Mouse (Mus musculus) spleen, postnatal 36 days (tissue): ENCODE results near the gene Tmem236.
"Not testable (repeated sequence)": the region's sequence is repeated elsewhere in the genome, so short reads cannot be mapped to it uniquely, and the experiment has no call there.

ENCODE experiments used
- DNase-seq, 2 experiments: peaks; one replicate each; pipeline ENCODE4 v3.0.0; 2022; ENCODE audit warnings: low spot score in 2 of 2, mixed read lengths in 1 of 2

Tmem236 gene

GRCm38 (mm10) chr2:14191601-14192000, 17.3 kb downstream of the Tmem236 start:
- no peak for DNase-seq

- peak; percentile 4 to 16 for DNase-seq
Observed at GRCm38 (mm10) chr2:14192046-14192445, 17.7 kb downstream of the Tmem236 start.

DNA sequence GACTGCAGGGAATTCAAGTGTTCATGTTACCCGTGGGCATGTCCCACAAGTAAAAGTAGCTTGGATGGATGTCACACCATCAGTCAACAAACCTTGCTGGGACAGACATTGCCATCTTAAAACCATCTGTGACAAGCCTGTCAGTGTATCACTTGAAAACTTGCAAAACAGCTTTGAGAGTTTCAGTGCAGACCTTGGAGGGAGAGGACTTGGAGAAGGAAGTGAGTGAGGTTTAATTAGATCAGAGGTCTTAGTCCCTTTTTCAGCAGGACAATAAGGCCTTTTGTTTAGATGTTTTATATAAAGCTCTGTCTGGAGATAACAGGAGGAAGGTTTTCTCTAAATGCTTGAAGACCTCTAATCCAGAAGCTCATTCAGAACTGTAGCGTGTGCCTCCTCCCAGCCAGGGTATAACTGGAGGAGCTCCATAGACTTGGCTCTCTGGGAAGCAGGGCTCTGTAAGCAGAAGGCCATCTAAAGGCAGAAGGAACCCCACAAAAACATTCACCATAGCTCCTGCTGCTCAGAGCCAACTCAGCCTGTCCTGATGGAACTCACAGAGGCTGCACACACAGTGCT, 24.1 kb downstream of the Tmem236 start:
- DNase-seq = not testable (repeated sequence)

- no peak for DNase-seq
Observed at GRCm38 (mm10) chr2:14199621-14200020, 25.3 kb downstream of the Tmem236 start.

GRCm38 (mm10) chr2:14200879-14201445, 26.6 kb downstream of the Tmem236 start:
- DNase-seq = not testable (repeated sequence)

DNA sequence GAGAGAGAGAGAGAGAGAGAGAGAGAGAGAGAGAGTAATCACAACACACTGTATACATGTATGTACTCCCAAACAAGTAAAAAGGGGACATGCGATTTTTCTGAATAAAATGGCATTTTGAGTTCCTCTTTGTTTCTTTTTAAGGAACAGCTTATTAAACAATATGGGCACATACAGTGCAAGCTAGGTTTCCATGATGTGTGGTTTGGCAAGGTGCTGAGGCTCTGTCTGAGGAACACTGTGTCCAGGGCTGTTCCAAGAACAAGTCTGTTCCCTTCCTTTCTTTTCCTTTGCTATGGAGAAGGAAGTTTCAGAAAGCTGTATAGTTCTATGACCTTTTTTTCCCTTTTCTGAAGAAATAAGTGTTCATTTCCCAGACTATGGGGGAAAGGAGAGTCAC, 30.0 kb downstream of the Tmem236 start:
- DNase-seq = no peak

DNA sequence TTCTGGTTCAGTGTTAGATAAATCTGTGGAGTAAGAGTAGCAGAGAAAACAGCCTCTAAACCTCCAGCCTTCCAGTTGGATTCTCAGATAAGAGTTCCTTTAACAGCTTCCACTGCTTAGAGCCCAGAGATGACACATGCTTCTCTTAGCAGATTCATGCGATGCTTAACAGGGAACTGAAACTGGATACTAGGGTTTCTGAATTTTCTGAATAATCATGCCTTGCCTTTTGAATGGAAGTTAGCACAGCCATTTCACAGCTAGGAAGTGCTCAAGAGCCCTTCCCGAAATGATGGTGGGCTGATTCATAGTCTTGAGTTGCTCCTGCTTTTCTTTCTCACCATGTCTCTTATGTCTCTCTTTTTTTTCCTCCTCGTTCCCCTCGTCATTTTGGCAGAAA, 32.5 kb downstream of the Tmem236 start:
- no peak for DNase-seq

DNA sequence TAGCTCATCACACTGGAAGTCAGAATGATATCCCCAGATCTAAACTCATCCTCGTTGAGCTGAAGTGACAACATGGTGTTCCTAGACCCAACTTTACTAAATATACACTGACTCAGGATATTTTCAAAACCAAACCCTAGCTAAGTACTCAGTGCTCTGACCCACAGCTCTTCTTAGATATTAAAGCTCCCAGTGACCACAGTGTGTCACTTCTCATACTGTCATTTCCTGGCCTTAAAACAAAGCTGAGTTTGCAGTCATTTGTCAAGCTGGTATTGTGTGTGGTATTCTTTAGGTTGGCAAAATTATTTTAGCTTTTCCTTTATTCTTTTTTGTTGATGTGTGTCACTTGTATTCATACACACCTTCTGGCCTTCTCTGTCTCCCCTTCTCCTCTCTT, 36.4 kb downstream of the Tmem236 start:
- DNase-seq = no peak

- DNase-seq = no peak
Observed at GRCm38 (mm10) chr2:14211606-14212005, 37.3 kb downstream of the Tmem236 start.

- no peak for DNase-seq
Observed at GRCm38 (mm10) chr2:14214764-14215163, 40.4 kb downstream of the Tmem236 start.

GRCm38 (mm10) chr2:14216653-14217052, 42.3 kb downstream of the Tmem236 start:
- no peak for DNase-seq

GRCm38 (mm10) chr2:14218126-14218525, 43.8 kb downstream of the Tmem236 start:
- DNase-seq = no peak

DNA sequence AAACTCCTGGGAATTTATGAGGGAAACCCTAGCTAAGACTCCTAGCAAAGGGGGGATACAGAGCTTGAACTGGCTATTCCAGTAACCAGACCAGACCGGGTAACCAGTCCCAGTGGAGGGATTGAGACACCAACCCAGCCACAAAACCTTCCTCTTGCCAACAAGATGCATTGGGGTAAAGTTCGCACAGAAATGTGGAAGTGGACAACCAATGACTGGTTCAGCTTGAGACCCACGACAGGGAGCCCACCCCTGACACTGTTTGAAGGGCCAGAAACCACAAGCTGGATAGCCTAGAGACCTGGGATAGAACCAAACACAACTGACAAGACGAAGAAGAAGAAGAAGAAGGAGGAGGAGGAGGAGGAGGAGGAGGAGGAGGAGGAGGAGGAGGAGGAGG, 50.1 kb downstream of the Tmem236 start:
- no peak for DNase-seq

GRCm38 (mm10) chr2:14228495-14228894, 54.2 kb downstream of the Tmem236 start:
- no peak for DNase-seq

DNA sequence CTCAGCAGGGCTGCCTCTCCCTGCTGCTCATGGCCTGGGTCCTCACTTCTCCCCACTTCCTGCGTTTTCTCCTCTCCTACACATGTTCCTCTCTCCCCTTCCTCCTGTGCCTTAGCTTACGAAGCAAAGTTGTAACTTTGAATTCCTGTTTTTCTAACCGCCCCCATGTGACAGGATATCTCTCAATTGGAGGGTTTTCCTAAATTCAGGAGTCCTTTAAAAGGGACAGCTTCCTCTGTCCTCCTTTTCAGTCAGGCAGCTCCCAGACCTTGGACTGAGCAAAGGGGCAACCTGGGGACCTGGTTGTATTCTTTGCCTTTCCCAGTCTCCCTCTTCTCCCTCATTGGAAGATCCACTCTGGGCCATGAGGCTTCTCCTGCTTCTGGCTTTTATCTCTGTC, 54.8 kb downstream of the Tmem236 start, which contains the start of gene Mrc1:
Gene Mrc1 (plus strand): TSS at position 244 of the 400 bp plus-strand sequence.
- no peak for DNase-seq

GRCm38 (mm10) chr2:14229979-14230378, 55.7 kb downstream of the Tmem236 start:
- no peak for DNase-seq

GRCm38 (mm10) chr2:14232897-14233296, 58.6 kb downstream of the Tmem236 start:
- DNase-seq = no peak

DNA sequence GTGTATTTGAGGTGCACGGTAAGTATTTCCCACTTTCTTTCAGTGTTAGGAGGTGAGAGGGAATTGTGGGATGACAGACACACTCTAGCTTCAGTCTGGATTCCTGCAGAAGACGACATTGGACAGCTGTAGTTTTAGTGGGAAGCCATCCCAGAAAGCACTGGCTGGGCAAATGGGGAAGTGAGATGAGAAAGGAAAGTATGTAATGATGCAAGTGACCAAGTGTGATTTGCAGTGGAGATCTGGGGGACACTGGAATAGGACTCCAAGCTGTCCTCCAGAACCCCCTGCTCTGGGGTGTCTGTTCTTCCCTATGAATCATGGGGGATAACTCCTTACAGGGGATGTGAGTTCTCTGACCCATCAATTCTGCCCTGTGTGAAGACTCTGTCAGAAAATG, 59.7 kb downstream of the Tmem236 start:
- DNase-seq = no peak

DNA sequence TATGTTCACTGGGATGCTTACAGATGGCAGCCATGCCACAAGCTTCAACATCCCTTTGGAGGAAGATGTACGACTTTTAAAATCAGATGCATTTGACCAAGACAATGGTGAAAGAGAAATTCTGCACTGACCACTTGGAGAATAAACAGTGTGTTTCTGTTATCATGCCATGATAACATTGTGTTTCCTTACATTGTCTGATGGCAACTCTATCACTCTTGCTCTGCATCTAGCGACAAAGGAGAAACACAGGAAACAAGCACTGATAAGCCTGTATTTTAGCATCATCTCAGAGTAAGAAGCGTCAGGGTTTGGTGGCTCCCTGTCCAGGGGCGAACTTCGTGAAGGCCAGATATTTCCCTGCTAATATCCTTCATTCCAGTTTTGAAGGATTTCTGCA, 61.0 kb downstream of the Tmem236 start:
- no peak for DNase-seq

DNA sequence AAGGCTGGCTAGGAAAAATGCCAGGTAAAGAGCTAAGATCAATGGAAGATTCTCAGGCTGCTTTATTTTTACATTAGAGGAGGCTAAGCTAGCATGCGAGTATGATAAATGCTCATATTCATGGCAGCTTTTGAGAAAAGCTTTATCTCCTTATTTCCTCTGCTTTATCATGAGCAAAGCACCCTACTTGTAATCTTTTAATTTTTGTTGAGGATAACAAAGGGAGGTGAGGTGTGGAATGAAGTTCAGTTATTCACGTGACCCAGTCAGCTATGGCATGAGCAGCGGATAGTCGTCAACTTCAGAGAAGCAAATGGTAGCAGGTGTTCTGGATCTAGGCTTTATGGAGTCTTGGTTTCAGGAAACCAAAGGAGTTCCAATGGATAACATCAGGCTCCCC, 62.6 kb downstream of the Tmem236 start:
- DNase-seq = no peak

DNA sequence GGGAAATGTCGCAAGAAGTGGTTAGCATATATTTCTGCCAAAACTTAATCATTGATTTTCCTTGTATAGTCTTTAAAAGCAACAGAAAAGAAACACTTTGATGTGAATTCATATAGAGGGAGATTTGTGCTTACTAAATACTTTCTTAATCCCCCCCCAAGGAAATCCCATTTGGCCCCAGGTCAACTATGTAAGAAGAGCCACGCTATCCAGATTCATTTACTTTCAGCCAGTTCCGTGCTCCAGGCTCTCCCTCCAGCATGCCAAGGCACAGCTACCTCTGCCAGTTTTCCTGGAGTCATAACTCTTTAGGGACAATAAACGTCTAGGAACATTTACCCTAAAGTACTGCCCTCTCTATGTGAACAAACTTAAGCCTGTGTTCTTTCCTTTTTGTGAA, 63.4 kb downstream of the Tmem236 start:
- no peak for DNase-seq

DNA sequence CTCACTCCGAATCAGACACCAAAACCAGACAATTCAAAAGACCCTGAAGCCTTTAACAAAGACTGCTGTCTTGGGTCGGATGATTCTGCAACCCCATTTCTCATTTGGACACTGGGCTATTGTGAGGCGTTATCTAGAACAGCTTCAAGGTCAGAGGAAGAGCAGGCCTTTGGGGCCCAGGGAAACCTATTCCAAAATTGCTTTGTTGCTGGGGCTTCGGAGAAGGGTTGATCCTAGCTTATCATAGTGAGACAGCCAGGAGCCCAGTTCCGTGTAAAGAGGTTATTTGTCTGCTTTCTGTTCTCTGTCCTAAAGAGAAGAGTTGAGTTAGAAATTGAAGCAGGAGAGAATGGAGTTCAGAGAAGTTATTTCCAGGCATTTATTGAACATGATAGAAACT, 64.8 kb downstream of the Tmem236 start:
- no peak for DNase-seq

DNA sequence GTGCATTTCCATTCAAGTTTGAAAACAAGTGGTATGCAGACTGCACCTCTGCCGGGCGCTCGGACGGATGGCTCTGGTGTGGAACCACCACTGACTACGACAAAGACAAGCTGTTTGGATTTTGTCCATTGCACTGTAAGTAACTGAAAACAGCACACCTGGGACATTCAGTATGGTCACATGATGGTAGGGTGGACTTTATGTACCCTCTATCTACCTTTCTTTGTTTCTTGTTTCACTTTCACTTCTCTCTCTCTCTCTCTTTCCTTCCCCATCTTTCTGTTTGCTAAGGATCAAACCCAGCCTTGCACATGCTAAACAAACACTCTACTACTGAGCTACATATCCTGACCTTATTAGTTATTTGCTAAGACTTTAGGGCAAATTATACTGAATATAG, 69.8 kb downstream of the Tmem236 start:
- peak in 1 of 2 experiments; percentile 39 for DNase-seq

- peak in 1 of 2 experiments; percentile 14 for DNase-seq
Observed at GRCm38 (mm10) chr2:14244668-14245067, 70.3 kb downstream of the Tmem236 start.
